Mouse (Mus musculus) forelimb bud, embryonic 11.5 days (tissue): ENCODE results near the gene A530016L24Rik.
A peak's percentile ranks its signal among the peaks of the same experiment; 100 is the strongest.

Experiments used
- DNase-seq: peaks from one replicate; pipeline ENCODE4 v3.0.0-alpha.2; 2012; ENCODE audit warnings: low read depth, low spot score

Gene A530016L24Rik

DNA sequence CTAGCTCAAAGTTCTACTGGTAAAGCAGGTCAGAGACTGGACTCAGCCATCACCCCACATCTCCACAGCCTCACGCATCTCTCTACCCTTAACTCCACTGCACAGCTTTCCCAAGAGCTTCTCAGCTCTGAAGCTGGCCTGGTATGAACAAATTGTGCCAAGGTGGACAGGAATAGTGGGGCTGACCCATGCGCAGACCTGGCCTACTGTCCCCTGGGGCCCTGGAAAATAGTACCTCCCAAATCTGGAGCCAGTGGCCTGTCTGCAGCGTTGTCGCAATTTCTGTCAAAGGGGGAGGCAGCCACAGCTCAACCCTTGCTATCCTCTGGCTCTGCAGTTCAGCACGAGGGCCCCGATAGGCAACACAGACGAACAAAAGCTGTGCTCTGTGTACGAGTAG, at the start of gene A530016L24Rik:
A530016L24Rik (plus strand) TSS at position 315 of the 400 bp plus-strand sequence.
- DNase-seq = no peak

DNA sequence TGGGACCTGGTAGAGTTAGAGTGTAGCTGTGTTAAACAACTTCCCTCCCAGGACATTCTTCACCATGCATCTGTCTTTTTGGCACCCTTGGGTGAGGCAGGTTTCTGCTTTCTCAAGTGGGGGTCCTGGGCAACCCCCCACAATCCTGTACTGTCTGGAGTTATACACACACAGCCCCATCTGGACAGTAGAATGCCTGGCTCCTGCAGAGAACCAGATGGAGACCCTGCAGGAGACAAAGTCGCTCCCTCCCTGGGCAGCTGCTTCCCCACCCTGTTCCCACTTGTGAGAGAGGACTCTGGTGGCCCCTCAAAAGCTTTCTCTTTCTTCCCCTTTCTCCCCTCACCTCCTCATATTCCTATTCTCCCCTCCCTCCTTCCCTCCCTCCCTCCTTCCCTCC, 49.3 kb upstream of the A530016L24Rik start:
- no peak for DNase-seq

DNA sequence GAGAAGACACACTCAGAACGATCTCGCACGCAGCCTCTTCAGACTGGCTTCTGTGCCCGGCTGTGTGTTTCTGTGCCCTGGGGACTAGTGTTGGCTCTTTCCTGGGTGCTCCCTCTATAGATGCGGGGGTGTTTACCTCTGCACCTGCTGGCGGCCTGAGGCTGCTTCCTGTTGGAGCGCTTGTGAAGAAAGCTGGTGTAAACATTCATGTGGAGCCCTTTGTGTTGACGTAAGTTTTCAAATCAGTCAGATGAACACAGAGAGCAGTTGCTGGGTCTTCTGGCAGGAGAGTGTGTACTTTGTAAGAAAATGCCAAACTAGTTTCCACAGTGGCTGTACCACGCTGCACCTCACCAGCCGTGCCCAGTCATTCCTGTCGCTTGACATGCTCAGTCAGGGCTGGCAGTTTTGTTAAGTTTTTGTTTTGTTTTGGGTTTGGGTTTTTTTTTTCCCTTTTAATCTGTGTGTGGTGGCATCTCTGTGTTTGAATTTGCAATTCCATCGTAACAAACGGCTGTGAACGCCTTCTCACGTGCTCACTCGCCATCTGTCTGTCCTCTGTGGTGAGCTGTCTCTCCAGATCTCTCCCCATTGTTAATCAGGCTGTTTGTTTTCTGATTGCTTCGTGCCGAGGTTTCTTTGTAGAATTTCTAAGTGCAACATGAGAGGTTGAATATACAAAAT, 40.0 kb upstream of the A530016L24Rik start:
- no peak for DNase-seq

DNA sequence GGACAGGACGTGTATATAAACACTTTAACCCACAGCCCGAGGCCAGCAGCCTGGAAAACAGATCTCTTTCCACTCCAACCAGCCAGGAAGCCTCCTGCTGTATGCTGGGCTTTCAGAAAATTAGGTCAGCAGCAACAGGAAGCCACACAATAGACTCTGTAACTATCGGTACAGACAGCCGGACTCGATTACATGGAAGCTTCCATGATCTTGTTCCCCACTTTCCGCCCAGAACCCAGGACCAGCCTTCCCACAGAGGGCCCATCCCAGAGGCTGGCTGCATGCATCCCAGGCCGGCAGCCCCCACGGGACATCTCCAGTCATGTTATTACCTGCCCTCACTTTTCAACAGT, 39.4 kb upstream of the A530016L24Rik start:
- DNase-seq = no peak

DNA sequence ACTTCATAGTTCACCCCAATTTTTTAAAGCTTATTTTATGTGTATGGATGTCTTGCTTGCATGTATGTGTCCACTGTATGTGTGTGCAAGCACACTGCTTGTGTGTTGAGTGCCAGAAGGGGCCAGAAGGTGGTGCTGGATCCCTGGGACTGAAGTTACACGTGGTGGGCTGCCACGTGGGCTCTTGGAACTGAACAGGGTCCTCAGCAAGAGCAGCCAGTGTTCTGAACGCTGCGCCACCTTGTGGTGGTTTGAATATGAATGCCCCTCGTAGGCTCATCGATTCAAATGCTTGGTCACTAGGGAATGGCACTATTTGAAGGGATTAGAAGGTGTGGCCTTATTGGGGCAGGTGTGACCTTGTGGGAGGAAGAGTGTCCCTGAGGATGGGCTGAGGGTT, 38.4 kb upstream of the A530016L24Rik start:
- peak; percentile 77 for DNase-seq

DNA sequence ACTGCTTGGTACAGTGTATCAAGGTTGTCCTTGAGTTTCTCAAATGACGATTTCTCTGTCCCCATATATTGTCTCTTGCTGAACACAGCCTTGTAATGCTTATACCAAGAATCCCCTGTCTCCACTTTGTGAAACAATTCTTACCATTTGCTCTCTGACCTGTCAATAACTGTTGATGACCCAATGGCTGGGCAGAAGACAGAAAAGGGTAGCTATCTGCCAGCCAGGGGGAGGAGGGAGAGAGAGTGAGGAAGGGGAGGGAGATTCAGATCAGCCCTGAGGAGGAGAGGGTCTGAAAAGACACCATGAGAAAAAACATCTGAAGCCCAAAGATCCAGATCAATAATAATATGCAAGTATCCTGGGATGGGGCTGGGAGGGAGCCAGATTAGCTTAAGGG, 37.9 kb upstream of the A530016L24Rik start:
- DNase-seq = no peak

DNA sequence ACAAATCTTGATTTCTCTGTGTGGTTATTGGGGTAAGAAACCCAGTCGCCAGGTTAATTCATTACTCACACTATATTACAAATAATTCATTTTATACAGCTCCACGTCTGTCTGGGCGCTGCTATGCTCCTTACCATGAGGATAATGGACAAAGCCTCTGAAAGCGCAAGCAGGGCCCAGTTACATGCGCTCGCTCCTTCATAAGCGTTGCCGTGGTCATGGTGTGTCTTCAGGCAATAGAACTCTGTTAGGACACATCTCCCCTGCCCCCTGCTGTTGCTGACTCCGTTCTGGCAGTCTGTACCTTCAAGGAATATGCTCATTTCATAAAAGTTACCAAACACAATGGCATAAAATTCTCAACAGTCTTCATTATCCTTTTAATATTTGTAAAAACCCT, 37.4 kb upstream of the A530016L24Rik start:
- no peak for DNase-seq

DNA sequence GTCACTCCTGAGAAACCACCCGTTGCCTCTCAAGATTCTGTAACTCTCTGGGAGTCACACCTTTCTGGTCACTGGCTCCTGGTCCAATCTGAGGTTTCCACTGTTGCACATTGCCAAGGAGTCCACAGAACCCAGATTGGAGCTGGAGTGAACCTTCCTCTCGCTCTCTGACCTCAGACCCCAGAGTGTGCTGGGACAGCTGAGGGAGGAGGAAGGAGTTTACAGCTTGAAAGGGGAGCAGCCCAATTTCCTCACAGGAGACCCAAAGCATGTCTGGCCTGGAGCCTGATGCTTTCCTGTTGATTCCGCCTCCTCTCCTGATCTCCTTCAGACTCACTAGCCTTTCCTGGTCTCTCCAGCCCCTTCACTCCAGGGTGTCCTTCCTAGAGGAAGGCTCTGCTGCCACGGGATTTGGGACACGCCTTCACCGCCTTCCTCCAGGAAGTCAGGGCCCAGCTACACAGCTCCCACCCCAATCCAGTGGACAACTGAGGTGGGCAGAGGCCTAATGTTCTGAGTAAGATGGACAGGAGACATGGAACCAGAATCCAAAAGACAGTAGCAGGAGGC, 33.0 kb upstream of the A530016L24Rik start:
- no peak for DNase-seq

DNA sequence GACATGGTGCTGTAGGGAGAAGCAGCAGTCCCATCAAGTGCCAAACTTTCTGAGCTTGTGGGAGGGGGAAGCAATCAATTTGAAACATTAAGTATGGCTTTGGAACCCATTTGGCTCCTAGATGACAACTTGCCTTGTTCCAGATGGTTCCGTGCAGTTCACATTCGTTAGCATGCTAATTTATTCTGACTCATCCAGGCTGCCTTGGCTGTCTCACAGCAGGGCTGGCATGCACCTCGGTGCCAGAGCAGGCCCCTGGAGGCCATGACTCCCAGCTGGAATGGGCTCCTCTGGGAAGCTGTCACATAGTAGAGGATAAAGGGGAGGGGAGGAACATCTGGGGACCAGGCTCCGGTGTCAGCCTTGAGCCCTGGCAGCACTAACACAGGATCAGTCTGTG, 31.4 kb upstream of the A530016L24Rik start:
- DNase-seq = no peak

DNA sequence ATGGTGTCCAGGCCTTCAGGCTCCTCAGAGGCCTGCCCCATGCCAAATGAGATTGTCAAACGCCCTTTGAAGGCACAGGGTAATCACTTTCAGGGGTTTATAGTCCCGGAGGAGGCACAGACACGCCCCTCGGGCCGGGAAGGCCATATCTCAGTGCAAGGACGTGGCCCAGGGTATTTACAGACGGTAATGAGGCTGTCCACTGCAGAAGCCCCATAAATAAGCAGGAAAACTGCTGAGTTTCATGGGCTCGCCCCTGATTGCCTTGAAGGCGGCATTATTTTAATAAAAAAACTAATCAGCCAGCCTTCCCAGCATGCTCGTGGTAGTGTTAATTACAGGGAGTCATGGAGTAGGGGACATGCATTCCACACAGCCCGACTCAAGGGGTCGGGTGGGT, 26.8 kb upstream of the A530016L24Rik start:
- DNase-seq = peak; percentile 63

DNA sequence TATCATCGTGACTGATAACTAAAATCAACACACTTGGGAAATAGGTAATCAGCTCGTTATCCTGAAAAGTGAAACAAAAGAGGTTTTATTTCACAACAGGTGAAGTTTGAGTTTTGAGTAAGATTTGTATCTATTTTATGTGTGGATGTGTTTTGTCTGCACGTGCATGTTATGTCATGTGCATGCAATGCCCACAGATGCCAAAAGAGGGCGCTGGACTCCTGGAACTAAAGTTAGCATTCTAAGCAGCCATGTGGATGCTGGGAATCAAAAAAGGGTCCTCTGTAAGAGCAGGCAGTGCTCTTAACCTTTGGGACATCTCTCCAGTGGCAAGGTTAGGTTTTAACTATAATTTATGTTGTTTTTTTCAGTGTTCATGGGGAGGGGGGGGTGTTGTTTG, 26.0 kb upstream of the A530016L24Rik start:
- no peak for DNase-seq

DNA sequence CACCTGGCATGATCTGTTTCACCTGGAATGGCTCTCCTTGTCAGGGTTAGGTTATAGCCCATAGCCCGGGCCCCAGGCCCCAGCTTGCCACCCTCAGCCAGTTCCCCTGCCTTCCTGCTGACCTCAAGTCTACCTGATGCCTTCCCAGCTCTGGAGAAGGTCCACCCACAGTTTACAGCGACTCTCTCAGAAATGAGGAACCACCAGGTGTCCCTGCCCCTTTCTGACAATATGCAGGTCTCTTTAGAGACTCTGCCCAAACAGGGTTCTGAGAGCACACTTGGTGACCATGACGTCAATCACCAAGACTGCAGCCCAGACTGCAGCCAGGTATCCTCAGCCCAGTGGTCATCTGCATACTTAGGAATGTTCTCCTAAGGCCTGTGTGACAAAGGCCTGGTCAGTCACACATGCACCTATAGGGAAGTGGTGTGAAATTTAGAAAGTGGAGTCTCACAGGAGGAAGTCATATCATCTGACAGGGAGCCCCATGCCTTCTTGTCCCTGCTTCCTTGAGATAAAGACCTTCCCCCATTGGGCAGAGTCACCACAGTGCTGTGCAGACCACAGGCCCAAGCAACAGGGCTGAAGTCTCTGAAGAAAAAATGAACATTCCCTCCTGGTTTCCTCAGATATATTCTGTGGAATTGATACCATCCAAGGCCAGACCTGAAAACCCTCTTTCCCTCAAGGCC, 25.4 kb upstream of the A530016L24Rik start:
- DNase-seq = no peak

DNA sequence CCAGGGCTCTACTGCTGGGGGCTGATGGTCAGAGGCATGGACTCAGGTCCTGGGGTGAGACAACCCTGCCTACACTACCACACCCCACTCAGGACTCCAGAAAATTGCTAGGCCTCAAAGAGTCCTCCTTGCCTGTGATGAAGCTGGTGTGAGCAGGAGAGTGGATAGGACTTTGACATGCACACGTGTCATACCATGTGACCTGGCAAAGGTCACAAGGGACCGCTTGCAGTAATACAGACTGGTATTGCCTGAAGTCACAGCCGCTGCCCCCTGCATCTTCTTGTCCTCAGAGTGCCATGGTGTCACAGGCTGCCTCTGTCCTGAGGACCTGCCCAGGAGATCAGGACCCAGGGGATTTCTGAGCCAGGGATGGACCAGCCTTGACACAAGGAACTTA, 24.7 kb upstream of the A530016L24Rik start:
- DNase-seq = no peak

DNA sequence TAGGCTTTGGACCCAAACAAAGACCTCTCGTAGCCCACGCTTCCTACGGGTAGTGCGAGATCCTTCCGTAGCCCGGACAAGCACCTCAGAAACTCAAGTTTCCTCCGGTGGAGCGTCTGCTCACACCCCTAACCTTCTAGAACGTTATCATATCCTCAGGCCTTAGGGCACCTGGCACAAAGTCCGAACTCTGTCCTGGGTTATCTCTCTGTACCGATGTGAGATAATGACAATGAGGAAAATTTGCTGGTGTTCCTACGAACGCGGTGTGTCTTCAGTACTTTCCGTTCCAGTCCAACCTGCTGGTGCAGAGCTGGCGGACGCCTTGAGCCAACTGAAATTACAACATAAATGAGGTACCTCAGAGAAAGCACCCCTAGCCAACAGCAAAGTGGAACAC, 23.3 kb upstream of the A530016L24Rik start:
- no peak for DNase-seq

DNA sequence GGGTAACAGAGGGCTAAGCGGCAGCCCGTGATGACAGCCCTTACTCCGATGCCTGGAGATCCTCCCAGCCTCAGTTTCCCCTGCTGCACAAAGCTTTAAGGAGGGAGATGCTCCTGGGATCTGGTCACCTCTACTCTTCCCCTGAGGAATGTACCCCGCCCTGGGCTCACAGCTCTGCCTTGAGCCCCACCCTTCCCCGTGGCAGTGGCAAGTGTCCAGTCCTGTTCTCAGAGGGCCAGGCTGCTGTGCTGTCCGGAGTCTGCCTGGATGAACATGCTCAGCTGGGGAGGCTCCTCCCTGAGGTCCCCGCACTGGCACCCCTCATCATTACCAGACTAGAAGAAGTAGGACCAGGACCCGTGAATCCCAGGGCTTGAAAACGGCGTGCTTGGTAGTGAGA, 21.9 kb upstream of the A530016L24Rik start:
- no peak for DNase-seq

DNA sequence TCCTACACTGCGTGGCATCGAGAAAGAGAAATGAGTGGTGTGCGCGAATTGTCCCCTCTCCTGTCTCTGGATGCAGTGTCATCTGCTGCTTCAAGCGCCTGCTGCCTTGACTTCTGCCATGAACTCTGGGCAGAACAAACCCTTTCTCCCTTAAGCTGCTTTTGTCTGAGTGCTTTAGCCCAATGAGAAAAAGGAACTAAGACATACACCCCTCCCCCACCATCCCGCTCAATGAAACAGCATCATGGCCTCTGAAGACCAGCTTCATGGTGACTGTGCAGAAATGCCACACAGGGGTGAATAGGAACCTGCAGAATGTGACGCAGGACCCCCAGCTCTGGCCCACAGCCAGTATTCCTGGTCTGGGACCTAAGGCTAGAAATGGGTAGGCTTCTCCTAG, 19.9 kb upstream of the A530016L24Rik start:
- no peak for DNase-seq

DNA sequence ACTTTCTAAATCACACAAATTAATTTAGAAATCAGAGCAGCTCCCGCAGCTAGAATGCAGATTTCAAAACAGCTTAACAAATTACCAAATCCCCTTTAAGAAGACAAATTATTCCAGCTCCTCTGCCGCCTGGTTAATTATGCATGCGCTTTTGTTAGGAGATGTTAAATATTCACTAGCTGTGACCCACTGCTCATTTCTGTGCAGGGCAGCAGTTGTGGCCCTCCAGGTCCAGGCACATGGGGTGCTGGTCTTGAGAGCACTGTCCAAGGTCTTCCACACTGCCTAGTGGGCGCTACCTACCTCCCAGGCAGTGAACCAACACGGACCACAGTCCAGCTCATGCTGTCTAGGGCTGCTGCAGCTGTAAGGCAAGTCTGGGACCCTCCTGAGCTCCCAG, 19.0 kb upstream of the A530016L24Rik start:
- DNase-seq = no peak

DNA sequence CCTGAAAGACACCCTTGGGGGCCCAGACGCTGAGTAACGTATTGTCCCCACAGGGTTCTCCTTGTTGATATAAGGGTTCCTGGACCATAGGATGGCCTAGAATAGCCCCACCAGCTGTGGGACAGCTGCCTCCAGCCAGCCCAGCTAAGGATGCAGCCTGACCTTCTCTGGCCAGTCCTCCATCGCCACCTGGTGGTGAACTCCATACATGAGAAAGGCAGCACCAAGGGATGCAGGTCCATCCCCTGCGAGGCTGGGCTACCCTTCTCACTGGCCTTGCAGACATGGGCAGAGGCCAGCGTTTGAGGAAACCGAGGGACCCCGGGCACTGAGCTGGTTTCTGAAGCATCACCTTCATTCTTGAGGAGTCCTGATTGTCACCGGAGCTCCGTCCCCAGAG, 15.5 kb upstream of the A530016L24Rik start:
- peak; percentile 86 for DNase-seq

DNA sequence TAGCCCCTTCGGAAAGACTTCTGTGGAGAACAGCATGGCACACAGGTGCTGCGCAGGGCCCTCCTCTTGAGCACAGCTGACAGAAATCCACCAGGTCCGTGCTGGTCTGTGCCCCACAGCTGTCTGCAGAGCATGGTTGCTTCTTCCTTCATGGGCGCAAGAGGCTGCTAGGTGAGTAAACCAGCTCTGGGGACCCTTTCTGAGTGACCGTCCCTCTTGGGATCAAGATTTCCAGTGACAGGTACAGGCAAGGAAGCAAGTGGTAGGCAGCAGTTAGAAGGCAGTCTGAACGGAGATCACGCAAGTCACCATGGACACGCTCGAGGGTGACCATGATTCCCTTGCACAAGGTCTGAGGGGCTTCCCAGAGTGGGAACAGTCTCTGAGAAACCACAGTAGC, 287 bp downstream of the A530016L24Rik start:
- DNase-seq = no peak

DNA sequence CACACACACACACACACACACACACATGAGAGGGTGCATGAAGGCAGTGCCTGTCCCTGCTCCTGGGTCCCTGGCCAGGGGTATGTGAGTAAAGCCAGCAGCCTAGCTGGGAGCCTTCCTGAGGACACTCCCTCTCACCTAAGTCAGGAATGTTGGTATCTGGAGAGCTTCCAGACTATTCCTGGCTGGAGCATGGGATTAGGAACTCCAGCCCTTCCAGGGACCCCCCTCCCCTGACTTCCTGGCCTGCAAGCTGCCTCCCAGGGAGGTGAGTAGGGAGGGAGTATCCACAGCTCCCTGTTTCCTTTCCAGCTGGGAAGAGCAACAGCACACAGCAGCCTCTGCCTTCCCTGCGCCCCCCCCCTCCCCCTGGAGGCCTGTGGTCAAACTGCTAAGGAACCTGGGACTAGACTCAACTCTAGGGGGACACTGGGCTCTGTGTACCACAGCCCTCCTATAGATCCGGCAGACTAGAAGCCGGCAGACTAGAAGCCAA, 1.2 kb downstream of the A530016L24Rik start:
- DNase-seq = peak; percentile 27

DNA sequence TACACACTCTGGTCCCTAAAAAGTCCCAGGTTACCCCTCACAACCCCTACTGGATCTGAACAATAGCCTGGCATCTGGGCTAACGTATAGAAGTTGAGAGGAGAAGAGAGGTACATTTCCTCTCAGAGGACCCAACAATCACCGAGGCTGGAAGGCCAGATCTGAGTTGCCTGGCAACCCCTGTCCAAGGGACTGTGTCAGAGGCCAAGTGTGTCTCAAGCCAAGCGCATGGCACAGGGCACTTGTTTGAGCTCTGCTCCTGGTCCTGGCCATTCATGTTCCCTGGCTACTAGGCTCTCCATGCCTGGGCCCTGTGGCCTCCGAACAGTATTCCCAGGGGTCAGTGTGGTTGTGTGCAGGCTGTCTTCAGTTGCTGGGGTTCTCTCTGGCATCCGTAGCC, 6.9 kb downstream of the A530016L24Rik start:
- DNase-seq = no peak

DNA sequence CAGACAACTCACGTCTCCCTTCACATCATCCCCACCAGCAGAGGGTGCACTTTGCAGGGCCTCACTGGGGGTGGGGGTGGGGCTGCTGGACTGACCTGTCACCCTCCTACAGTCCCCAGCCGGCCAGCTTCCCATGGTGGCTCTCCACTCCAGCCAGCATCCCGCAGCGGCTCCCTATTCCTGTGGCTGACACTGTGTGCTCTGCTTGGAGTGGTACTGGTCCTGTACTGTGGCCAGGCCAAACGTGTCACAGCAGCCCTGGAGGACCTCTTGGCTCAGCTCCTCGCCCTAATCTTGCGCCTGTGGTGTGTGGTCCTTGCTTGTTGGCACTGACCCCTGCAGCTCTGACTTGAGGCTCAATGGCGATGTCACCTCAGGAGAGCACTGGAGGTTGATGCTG, 8.5 kb downstream of the A530016L24Rik start:
- no peak for DNase-seq

DNA sequence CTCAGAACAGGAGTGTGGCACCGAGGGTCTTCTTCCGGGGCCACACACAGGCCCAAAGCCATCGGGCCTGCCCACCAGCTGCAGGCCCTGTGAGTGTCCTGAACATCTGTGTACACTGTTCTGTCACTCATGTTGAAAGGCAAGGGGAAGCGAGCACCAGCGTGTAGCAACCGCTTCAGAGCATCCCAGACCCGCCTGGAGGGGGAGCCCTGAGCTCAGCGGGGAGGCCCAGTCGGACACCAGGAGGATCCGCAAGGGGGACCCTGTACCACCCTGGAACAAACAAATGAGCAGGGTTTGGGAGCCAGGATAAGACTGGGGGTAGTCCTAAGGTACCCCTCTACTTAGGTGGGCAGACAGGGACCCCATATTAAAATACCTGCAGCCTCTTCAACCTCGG, 9.4 kb downstream of the A530016L24Rik start:
- DNase-seq = no peak
